Mouse (Mus musculus) myocyte (in vitro differentiated cells): ENCODE results near the gene Flt1.

ENCODE experiments used
- MAX ChIP-seq: IDR thresholded peaks from one replicate; pipeline ENCODE4 v1.6.1; 2011; ENCODE audit warnings: low read depth, mild to moderate bottlenecking, control low read depth
- POLR2A ChIP-seq: IDR thresholded peaks from one replicate; pipeline ENCODE4 v1.6.1; 2011; ENCODE audit warnings: low read depth, mild to moderate bottlenecking, control low read depth, moderate library complexity; ENCODE audit not compliant: insufficient read length

DNA sequence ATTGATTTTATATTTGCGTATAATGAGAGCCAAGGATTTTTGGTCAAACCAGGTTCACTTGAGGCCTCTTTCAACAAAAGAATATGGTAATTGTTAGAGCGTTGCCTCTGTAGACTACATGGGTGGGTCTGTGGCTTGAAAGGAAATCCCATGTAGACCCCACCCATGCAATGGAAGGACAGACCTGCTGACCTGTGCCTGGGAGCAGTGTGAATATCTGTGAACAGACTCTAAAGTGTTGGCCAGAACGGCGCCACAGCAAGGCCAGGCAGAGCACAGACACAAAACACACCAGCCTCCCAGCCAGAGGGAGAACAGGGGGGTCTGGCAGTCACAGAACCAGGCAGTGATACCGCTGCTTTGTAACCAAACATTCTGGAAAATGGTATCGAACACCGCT is 7.5 kb downstream of the Flt1 start:
- no peak for TF ChIP-seq POLR2A
- no peak for TF ChIP-seq MAX
